Mouse (Mus musculus): ENCODE results near the gene Rsg1.

Gene Rsg1

DNA sequence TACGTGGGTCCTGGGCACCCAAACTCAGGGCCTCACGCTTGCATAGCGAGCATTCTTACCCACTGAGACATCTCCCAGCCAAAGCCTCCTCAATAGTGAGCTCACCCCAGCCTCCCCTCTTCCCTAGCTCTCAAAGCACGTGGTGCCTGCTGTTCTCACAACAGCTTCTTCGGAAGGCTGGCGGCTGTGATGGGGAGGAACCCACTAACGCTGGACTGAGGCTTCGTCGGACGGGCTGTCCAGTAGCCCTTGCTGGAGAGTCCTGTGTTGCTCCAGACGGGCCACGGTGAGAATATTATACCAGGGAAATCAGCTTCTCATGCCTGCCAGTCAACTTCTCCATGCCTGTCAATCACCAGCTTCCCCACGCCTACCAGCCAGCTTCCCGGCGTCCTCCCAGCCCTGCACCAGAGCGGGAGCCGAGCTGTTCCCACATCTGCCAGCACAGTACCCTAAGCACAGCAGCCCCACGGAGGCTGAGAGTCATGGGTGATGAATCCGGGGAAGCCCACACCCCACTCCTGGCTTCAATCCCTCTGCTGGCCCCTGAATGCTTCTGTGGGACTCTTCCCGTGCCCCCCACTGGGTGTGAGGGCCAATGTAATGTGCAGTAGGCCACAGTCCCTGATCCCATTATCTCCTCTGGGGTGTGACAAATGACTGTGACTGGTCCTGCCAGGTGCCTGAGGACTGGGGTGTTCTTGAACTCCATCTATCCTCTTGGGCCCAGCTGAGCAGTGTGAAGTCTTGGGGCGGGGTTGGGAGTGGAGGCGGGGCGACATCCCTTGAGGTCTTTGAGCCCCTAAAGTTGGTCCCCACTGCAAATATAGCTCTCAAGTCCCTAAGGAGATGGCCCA is 61.0 kb downstream of the Rsg1 start:
- no peak for DNase-seq (ENCODE audit: low spot score in 2 of 2)

All from urinary bladder, postnatal 36 days (tissue).